Mouse (Mus musculus) layer of hippocampus, postnatal 10 days (tissue): ENCODE measurements around the gene Myoz1. TPM values are rescaled to one million over a fixed set of nuclear protein-coding genes. Genes with fewer than 3 reads are reported as not detected.
"Not testable (repeated sequence)": the region's sequence is repeated elsewhere in the genome, so short reads cannot be mapped to it uniquely, and the experiment has no call there.

Experiments used
- DNase-seq, 2 experiments: peaks; one replicate each; pipeline ENCODE4 v3.0.0; 2021; ENCODE audit warnings: low spot score in 2 of 2
- total RNA-seq, 2 experiments: library from RNA; stranded (reverse); gene quantifications; 2 replicates each; pipeline ENCODE4 v1.2.3; 2021

The Myoz1 gene
- total RNA-seq, 2 experiments from 2014 or later = 0.39 TPM; not detected in 1

DNA sequence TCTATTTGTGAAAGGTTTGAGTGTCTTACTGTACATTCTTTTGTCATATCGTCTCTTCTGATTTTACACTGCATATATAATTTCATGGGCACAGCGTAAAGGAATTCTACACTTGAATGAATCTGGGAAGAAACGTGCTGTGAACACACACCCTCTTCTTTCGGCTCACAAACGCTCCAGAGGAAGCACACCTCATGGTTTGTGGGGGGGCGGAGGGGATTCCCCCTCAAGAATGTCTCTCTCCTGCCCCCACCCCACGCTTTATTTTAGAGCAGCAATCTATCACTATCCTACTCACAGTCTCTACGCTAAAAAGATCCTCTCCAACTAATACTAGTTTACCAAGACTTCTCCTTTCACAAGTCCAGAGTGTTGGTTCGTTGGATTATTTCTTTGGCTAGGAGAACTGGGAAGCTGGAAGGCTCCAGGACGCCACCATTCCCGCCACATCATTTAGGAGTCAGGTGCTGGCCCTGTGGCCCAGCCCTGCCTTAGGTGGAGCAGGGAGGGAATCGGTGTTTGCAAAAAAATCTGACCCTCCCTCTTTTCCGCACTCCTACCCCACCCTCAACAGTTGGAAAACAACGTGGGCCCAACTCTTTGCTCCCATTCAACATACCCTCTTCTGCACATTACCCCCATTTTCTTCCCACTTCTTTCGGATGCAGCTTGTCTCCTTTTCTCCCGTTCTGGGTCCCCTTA, 16.3 kb downstream of the Myoz1 start:
- no peak for DNase-seq

DNA sequence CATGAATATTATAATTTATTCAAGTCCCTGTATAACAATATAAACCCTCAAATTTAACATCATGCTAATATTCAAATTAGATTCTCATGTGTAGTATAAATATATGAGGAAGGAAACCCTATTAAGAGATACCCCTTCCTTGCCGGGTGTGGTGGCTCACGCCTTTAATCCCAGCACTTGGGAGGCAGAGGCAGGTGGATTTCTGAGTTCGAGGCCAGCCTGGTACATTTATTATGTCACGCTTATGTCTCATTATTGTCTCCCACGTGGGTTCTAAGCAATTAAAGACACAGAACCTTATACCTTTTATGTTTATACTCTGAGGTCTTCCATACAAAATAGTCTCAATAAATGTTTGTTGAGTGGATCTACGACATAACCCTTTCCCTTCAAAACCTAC, 17.6 kb downstream of the Myoz1 start:
- DNase-seq = no peak

DNA sequence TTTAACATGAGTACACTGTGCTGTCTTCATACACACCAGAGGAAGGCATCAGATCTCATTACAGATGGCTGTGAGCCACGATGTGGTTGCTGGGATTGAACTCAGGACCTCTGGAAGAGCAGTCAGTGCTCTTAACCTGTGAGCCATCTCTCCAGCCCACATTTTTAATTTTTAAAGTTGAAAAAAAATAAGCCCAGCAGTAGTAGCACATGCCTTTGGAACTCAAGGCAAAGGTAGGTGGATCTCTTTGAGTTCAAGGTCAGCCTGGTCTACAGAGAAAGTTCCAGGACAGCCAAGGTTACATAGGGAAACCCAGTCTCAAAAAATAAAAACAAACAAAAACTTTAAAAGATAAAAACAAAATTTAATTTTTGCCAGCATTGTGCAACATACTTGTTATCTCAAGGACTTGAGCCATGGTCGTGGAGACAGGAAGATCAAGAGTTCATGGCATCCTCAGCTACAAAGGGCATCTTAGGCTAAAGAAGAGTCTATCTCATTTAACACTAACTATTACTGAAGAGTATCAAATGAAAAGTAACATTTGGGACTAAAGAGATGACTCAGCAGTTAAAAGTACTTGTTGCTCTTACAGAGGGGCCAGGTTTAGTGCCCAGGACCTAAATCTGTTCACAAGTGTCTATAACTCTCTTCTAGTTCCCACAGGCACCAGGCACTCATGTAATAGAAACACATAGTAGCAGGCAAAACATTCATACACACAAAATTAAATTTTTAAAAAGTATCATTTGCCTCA, 18.3 kb downstream of the Myoz1 start:
- no peak for DNase-seq

DNA sequence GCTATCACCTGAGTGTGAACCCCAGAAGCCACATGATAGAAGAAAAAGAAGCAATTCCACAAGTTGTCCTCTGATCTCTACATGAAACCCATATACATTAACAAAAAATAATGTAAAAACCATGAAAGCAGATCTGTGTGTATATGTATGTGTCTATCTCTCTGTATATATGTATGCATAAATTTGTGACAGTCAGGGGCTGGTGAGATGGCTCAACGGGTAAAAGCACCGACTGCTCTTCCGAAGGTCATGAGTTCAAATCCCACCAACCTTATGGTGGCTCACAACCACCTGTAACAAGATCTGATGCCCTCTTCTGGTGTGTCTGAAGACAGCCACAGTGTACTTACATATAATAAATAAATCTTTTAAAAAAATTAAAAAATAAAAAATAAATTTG, 19.4 kb downstream of the Myoz1 start:
- not testable (repeated sequence) for DNase-seq

DNA sequence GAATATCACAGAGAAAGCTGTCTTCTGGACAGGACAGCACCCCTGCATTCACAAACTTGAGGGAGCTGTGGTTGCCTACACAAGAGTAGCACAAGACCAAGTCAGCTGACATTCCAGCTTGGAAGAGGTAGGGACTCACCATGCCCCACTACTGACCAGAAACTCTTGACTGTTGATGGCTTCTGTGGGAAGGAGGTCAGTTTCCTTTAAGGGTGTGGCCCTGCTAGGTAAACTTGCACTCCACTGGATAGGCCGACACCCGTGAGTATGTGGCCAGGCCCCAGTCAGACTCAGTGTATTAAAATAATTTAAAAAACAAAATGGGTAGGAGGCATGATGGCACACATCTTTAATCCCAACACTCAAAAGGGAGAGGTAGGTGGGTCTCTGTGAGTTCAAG, 20.8 kb downstream of the Myoz1 start:
- no peak for DNase-seq

DNA sequence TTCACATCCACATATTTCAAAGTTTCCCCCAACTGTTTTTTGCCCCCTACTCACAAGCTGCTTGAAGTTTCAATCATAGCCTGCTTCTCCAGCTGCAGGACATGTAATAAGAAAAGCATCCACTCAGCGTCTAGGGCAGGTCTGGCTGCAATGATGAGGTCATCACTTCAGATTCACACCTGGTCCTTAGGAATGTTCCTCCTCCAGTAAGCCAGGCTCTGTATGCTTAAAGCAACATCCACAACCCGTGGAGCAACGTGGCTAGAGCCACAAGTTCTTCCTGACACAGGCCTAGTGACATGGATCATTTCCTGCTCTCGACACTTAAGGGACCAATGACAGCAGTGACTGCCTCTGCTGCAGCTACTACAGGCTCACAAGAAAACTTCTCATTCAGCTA, 25.1 kb downstream of the Myoz1 start:
- no peak for DNase-seq

DNA sequence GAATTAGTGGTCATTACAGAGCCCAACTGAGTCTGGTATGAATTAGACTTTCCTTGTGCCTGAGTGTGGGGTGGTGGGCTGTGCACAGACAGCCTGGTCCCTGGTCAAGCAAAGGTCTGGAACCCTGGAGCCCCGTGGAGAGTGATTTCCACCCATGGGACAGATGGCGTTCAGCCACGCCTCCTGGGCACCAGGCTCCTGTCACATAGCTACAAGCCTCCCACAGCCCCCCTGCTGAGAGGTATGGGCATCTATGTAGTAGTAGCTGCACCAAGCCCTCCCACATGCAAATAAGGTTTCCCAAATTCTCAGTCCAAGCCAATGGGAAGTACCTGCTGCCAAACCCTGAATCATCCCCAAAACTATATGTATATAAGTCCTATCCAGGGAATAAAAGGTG, 29.4 kb downstream of the Myoz1 start:
- no peak for DNase-seq

DNA sequence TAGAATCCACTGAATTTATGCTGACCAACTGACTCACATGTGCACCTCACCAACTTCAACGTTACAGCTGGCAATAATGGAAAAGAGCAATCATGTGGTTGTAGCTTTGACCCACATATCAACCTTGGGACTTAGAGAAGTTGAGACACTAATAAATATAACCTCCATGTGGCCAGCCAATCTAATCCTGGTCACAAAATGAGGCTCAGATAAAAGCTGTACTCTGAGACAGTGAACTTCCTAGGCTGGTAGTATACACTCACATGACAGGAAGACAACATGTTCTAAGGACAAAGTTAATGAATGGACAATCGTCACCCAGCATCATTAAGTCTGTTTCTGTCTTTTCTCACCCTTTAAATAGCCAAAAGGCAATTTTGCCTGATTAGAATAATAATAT, 29.9 kb downstream of the Myoz1 start:
- DNase-seq = no peak

DNA sequence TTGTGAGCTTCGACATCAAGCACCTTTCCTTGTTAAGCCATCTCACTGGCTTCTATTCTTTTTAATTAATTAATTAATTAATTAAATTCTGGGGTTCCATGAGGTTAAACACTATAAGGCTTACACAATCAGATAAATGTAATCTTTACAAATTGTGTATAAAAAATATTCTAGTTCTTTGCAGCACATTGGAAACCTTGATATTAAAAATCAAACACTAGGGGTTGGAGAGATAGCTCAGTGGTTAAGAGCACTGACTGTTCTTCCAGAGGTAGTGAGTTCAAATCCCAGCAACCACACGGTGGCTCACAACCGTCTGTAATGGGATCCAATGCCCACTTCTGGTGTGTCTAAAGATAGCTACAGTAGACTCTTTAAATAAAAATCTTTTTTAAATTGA, 33.4 kb downstream of the Myoz1 start:
- DNase-seq = no peak

DNA sequence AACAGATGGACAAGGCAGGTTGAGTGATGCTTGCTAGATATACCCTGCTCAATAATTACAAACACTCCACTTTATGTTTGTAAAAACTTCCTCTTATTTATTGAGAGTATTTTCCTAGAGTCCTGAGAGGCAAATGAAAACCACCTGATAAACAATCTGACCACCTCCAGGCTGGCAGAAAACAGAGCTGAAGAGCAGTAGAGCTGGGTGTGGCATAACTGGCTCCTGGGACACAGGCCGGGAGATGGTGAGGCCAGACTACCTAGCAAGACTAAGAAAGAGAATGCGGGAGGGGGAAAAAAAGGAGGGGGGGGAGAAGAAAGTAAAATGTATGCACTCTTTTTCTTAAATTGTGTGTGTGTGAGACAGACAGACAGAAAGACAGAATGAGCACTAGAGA, 33.9 kb downstream of the Myoz1 start:
- no peak for DNase-seq

DNA sequence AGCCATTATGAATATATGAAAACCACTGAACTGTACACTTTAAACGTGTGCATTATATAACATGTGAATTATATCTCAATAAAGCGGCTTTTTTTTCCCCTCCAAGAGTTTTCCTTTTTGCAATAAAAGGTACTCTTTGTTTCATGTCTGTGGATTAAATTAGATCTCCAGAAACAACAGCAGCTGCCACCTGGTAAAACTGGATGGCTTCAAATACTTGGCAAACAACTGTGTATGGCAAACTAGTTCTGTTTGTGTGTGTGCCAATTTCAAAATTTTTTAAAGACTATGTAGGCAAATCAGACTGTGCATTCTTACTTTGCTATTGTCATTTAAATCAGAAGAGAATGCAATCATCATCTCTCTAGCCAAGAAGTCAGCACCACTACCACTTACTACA, 34.4 kb downstream of the Myoz1 start:
- DNase-seq = no peak

DNA sequence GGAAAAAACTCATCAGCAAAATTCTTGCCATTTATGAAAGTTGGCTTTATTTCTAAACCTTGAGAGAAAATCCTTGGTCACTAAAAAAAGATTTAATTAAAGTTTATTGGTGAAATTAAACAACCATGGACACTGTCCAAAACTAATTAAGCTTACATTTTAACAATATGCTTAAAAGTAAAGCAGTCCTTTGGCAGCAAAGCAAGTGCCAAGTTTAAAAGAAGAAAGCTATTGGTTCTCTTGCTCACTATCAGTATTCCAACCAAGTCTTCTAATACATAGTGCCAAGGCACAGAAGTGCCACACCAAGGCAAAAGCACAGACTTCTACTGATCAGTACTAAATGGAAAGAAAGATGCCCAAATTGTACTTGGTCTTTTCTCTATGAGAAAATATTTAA, 37.2 kb downstream of the Myoz1 start:
- DNase-seq = no peak

DNA sequence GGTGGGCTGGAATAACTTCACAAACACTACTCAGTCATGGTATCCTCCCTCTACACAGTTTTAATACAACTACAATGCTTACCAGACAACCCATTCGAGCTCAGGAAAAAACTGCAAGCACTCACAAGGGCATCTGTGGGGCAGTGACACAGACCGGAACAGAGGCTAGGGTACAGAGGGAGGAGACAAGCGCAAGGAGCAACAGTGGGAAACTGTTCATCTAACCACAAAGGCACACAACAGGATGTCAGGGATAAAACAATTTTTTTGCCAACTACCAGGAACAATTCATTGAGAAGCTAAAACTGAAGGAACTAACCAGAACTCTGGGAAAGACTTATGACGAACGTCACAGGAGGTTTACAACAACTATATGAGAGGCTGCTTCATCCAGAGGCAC, 38.1 kb downstream of the Myoz1 start:
- DNase-seq = no peak

DNA sequence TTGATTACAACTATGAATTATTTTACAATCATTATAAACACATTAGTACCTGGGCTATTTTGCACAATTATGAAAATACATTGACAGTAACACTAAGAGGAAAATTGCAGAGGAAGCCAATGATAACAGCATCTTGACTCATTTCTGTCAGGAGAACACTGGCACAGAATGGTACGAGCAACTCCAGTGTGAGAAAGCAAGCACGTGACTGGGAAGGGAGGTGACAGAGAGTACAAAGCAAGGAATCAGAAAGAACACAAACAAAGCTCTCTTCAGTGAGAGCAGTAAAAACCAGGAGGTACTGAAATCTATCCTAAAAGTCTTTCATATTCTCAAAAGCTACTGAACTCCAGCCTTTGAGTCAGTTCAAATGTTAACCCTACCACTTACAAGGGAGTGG, 39.9 kb downstream of the Myoz1 start:
- no peak for DNase-seq

DNA sequence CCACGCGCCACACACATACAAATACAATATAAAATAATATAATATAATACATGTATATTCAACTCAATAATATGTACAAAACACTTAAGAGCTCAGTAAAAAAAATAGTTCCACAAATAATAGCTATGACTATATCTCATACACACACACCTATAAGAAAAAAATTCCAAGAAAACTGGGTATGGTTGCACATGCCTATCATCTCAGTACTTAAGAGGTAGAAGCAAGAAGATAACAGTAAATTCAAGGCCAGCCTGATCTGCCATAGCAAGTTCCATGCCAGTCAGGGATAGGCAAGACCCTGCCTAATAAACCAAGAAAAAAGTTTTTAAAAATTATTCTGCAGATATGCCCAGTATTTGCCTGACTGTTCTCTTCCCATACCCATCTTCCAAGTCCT, 41.3 kb downstream of the Myoz1 start:
- DNase-seq = no peak

DNA sequence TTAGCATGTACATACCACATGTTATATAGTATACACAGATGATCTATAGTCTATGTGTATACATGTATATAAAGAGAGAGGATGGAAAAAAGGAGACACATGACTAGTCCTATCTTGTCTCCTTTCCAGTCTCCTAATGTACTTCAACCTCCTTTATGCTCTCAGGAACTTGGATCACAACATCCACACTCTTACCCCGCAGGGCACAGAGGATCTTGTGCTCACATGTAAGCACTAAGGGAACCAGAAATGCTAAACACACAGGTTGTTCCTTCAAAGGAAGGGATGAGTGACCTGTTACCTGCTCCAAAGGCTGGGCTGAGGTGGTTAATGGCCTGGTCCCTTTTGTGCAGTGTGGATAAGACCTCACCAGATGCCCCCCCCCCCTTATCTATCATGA, 43.5 kb downstream of the Myoz1 start:
- no peak for DNase-seq

DNA sequence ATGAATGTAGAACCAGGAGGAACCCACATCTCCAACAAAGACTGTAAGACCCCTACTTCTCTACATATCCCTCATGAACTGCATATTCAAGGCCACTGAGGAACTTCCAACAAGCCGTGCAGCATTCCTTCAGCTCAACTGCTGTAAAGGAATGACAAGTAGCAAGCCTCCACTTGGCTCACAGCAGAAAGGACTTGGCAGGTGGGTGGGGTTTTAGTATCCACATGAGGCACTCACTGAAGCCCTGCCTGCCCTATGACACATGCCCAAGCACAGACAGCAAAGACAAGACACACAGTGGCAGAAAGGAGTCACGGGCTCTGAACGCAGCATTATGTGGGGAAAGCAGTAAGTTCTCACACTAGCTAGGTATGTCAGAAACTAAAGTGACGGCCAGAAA, 46.2 kb downstream of the Myoz1 start:
- no peak for DNase-seq

DNA sequence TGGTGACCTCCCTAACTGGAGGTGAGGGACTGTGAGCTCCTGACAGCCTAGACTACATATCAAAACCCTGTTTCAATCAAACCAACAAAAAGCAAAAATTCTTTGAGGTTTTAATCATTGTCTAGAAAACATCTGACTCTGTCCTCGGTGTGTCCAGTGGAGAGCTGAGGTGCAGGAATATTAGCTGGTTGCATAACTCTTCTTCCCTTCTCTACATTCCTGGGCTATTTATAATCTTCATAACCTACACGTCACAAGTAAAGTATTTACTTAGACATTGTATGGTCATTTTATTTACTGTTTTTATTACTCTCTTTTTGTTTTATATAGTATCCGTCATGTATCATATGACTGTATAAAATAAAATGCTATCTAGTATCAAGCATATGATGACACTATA, 46.8 kb downstream of the Myoz1 start:
- no peak for DNase-seq

DNA sequence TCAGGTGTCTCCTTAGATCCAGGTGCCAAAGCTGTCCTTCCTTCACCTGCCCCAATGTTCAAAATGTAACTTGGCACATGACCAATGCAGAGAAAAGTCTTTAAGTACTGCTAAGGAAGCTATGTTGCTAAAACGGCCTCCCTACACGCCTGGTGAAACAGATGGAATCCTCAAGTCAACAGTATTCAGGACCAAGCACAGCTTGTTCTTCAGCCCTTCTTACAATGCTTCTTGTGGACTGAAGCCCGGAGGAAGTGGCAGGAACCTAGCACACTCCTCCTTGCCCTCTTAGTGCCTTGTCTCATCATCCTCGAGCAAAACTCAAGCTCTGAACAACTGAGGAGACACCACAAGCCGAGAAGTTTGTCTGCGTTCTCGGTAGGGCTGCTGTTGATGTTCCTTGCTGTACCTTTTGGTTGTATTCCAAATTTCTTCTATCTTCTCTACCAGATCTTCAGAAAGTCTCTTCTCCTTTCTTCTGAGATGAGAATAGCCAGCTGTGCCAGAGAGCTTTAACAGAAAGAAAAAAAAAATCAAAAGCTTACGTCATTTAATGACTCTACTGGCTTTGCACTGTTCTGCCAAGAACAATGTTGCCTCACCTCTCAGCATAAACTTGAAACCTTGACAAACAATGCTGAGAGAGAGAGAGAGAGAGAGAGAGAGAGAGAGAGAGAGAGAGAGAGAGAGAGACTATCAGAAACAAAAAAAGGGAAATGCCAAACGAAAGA, 48.8 kb downstream of the Myoz1 start:
- no peak for DNase-seq

DNA sequence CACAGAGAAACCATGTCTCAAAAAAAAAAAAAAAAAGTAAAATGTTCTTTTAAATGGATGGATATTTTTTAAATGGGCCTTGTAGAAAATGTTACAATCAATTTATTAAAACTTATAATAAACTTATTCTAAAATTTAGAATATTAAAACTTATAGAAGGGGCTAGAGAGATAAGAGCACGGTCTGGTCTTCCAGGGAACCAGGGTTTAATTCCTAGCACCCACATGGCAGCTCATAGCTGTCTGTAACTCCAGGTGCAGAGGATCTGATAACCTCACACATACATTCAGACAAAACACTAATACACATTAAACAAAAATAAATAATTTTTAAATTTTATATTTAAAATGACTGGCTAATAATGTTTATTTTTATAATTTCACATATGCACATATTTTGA, 55.1 kb downstream of the Myoz1 start:
- no peak for DNase-seq

DNA sequence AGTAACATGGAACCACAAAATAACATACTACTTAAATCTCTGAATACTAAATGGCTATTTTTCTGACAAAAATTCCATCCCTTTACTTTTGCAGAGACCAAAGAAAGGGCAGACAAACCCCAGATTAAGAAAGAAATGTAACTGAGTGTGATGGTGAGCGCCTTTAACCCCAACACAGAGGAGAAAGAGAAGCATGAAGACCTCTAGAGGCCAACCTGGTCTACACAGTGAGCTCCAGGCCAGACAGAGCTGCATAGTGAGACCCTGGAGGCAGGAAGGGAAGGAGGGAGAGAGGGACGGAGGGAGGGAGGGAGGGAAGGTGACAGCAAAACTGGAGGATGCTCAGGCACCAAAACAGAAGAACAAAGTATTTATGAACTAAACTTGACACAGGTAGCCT, 56.1 kb downstream of the Myoz1 start:
- DNase-seq = no peak

DNA sequence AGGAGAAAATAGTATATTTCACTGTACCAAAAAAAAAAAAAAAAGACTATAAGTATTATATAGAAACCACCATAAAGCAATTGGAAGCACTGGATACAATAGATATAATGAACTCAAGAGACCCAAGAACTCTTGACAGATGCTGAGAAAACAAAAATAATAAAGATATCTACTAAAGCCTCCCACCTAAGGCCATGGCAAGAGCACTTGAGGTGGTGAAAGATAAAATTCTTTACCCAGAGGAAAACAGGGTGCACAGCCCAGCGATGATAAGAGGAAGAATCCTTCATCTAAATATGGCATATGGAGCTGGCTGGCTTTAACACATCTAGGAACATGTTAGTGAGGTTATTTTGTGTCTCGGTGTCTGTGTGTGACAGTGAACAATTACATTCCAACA, 56.8 kb downstream of the Myoz1 start:
- no peak for DNase-seq
